Mouse (Mus musculus) adrenal gland, postnatal 0 days (tissue): Measurements from ENCODE around the gene Lmbrd2. TPM values are rescaled to one million over a fixed set of nuclear protein-coding genes. Genes with fewer than 3 reads are reported as not detected.

Experiments
- polyA plus RNA-seq: library from polyadenylated mRNA; unstranded; fragments of >200 nt; fragmentation: Nextera tagmentation; extraction: Ambion mirVana; gene quantifications from 2 replicates; pipeline ENCODE4 v1.2.1, GENCODE M21; 2015

The Lmbrd2 gene
- polyA plus RNA-seq = 2.2 and 3.1 TPM in 2 replicates

GRCm38 (mm10) chr15:9140252-9140680 lies at the start of gene Lmbrd2:
Gene Lmbrd2 (plus strand): TSS chr15:9140550.

GRCm38 (mm10) chr15:9155325-9155724 lies 15.0 kb downstream of the Lmbrd2 start, which contains the start of gene Skp2:
Gene Skp2 (minus strand): TSS chr15:9155425.

Other genes with a start within 250 kb of the Lmbrd2 start
- gene Ranbp3l, start 172.6 kb upstream of the Lmbrd2 start, polyA plus RNA-seq = 0.14 and 0.41 TPM in 2 replicates
- gene Nadk2, start 69.3 kb upstream of the Lmbrd2 start, polyA plus RNA-seq = 26.7 and 54.7 TPM in 2 replicates
- gene Skp2, start 14.9 kb downstream of the Lmbrd2 start, polyA plus RNA-seq = 5.8 and 10.7 TPM in 2 replicates
- 0.15 TPM in 1 of 2 replicates, not detected in the other for gene Ugt3a1, start 136.3 kb downstream of the Lmbrd2 start, polyA plus RNA-seq
- gene Ugt3a2, start 195.0 kb downstream of the Lmbrd2 start, polyA plus RNA-seq = 0.19 and 0.28 TPM in 2 replicates